Mouse (Mus musculus) ES-E14 (cell line): Measurements from ENCODE around the gene Rnase12.

Experiments
- CHD2 ChIP-seq: IDR thresholded peaks from 2 replicates; pipeline ENCODE4 v1.6.1; 2014; ENCODE audit warnings: mild to moderate bottlenecking, low read depth, low read length, inconsistent platforms
- ZNF384 ChIP-seq: IDR thresholded peaks from 2 replicates; pipeline ENCODE4 v1.6.1; 2012; ENCODE audit warnings: low read depth, low read length, inconsistent platforms

- no peak for TF ChIP-seq ZNF384
- TF ChIP-seq CHD2, result no peak
These were observed 30.9 kb downstream of the Rnase12 start for GRCm38 (mm10) chr14:51026391-51027133.
